Mouse (Mus musculus): ENCODE measurements around the gene Slc37a1. TPM values are rescaled to one million over a fixed set of nuclear protein-coding genes. Genes with fewer than 3 reads are reported as not detected.

Gene Slc37a1
- total and polyA plus RNA-seq, 3 experiments, result 14.2 to 15.0 TPM; not detected in 1

- TF ChIP-seq CHD2 (IDR thresholded peaks at IDR 0.05; ENCODE audit: low read length) (peak; percentile 37; the same call in 1 of the 2 replicates), MAX (IDR thresholded peaks at IDR 0.05; ENCODE audit: low read length) (peak; percentile 98)
These were observed 10.9 kb downstream of the Slc37a1 start (continued) for GRCm38 (mm10) chr17:31297521-31297939.

- H3K4me1 ChIP-seq (ENCODE audit: control insufficient read depth in 1 of 2, insufficient read depth in 2 of 2, low read length in 2 of 2), result peaks cover 11 to 21% of the 10 kb centered on the region in 2 experiments
- DNase-seq (ENCODE audit: low read depth, low spot score), result peak; percentile 76
- H3K36me3 ChIP-seq (ENCODE audit: control insufficient read depth in 1 of 2, insufficient read depth in 2 of 2, low read length in 2 of 2), result peaks cover 0 to 15% of the 10 kb centered on the region in 2 experiments; a peak in 2 of 4 replicates
- H3K9me3 ChIP-seq (replicated peaks; ENCODE audit: insufficient read depth, low read length), result no peaks in the 10 kb centered on the region
- H3K4me3 ChIP-seq (ENCODE audit: control insufficient read depth in 1 of 2, insufficient read depth in 1 of 2, low read depth in 2 of 2, low read length in 2 of 2), result peak overlapping the region; percentile 57 to 60
- peaks cover 11% of the 10 kb centered on the region for H3K79me2 ChIP-seq (ENCODE audit: control insufficient read depth, insufficient read depth, low read length, poor library complexity)
- H3K27ac ChIP-seq (ENCODE audit: control insufficient read depth, low read depth, low read length), result peak overlapping the region; percentile 64
- peak; percentile 19; the same call in 1 of the 2 replicates for TF ChIP-seq ETS1 (IDR thresholded peaks at IDR 0.05; ENCODE audit: low read depth, low read length)
- TF ChIP-seq USF1 (IDR thresholded peaks at IDR 0.05; ENCODE audit: low read depth, low read length), result peak; percentile 12; the same call in 1 of the 2 replicates
- no peak for TF ChIP-seq HCFC1 (IDR thresholded peaks at IDR 0.05; ENCODE audit: low read depth, low read length)
- peak; percentile 35; the same call in 1 of the 2 replicates for TF ChIP-seq GATA1 (IDR thresholded peaks at IDR 0.05; ENCODE audit: low read depth, low read length)
- peak; percentile 61 for TF ChIP-seq ZNF384 (IDR thresholded peaks at IDR 0.05; ENCODE audit: low read depth, low read length)
- no peak for TF ChIP-seq KAT2A (conservative IDR thresholded peaks at IDR 0.05; ENCODE audit: low read depth, low read length)
- peak in 1 of 2 experiments; percentile 46; a peak in 1 of 4 replicates for TF ChIP-seq EP300 (IDR thresholded peaks at IDR 0.05; ENCODE audit: low read depth in 1 of 2, low read length in 2 of 2)
- TF ChIP-seq CHD1 (IDR thresholded peaks at IDR 0.05; ENCODE audit: low read depth, low read length), result 0 out of 2 replicates have a peak, but pooled peaks have one; percentile 46
- no peak for TF ChIP-seq RAD21 (IDR thresholded peaks at IDR 0.05; ENCODE audit: low read depth, low read length)
- no peak for TF ChIP-seq MXI1 (IDR thresholded peaks at IDR 0.05; ENCODE audit: low read depth, low read length)
- no peak; the same call in 1 of the 2 replicates for TF ChIP-seq MAX (IDR thresholded peaks at IDR 0.05; ENCODE audit: low read length)
- 0 out of 2 replicates have a peak, but pooled peaks have one; percentile 2 for TF ChIP-seq BHLHE40 (IDR thresholded peaks at IDR 0.05; ENCODE audit: borderline replicate concordance, low read depth, low read length)
- peak; percentile 73 for TF ChIP-seq RCOR1 (IDR thresholded peaks at IDR 0.05; ENCODE audit: low read depth, low read length)
- TF ChIP-seq ZMIZ1 (IDR thresholded peaks at IDR 0.05; ENCODE audit: low read depth, low read length), result no peak
- H3K27me3 ChIP-seq (ENCODE audit: control insufficient read depth in 1 of 2, insufficient read depth in 2 of 2, low read length in 2 of 2), result no peaks in the 10 kb centered on the region
- peak overlapping the region; percentile 52 for H3K9ac ChIP-seq (ENCODE audit: control insufficient read depth, low read depth, low read length, poor library complexity, severe bottlenecking)
These were observed 12.0 kb downstream of the Slc37a1 start for GRCm38 (mm10) chr17:31298419-31299209.

DNA sequence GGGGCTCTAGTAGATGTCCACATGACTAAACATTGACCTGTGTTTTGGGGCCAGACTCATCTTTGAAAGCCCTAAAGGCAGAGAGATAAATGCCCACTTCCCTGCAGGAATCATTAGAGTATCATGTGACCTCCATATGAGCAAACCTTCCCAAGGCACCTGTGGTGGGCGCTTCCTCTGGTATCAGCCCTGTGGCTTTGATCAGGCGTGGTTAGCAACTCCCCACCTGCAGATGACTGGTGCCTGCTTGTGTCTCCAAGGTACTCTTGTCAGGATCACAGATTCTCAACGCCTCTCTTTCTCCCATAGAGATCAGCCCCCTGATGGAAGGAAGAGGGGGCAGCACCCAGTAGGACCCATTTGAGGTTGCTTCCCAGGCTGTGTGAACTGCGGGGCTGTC, 13.4 kb downstream of the Slc37a1 start:
- Histone ChIP-seq H3K4me1 (ENCODE audit: control insufficient read depth in 1 of 2, insufficient read depth in 2 of 2, low read length in 2 of 2) (peaks cover 13 to 25% of the 10 kb centered on the region in 2 experiments), H3K27ac (ENCODE audit: control insufficient read depth, low read depth, low read length) (no peak overlapping the region), H3K9me3 (replicated peaks; ENCODE audit: insufficient read depth, low read length) (no peaks in the 10 kb centered on the region), H3K36me3 (ENCODE audit: control insufficient read depth in 1 of 2, insufficient read depth in 2 of 2, low read length in 2 of 2) (peaks cover 0 to 16% of the 10 kb centered on the region in 2 experiments; a peak in 2 of 4 replicates), H3K9ac (ENCODE audit: control insufficient read depth, low read depth, low read length, poor library complexity, severe bottlenecking) (no peak overlapping the region), H3K4me3 (ENCODE audit: control insufficient read depth in 1 of 2, insufficient read depth in 1 of 2, low read depth in 2 of 2, low read length in 2 of 2) (no peak overlapping the region), H3K27me3 (ENCODE audit: control insufficient read depth in 1 of 2, insufficient read depth in 2 of 2, low read length in 2 of 2) (no peaks in the 10 kb centered on the region), H3K79me2 (ENCODE audit: control insufficient read depth, insufficient read depth, low read length, poor library complexity) (peaks cover 11% of the 10 kb centered on the region)
- TF ChIP-seq RAD21 (IDR thresholded peaks at IDR 0.05; ENCODE audit: low read depth, low read length), result no peak
- TF ChIP-seq SIN3A (IDR thresholded peaks at IDR 0.05; ENCODE audit: low read length), result no peak
- no peak for TF ChIP-seq ELF1 (IDR thresholded peaks at IDR 0.05; ENCODE audit: low read depth, low read length)
- TF ChIP-seq CTCF (IDR thresholded peaks at IDR 0.05 in 2 of 3, conservative IDR thresholded peaks at IDR 0.05 in 1 of 3; ENCODE audit: control insufficient read depth in 1 of 3, insufficient read depth in 1 of 3, low read depth in 2 of 3, low read length in 3 of 3, poor library complexity in 1 of 3, severe bottlenecking in 1 of 3), result no peak
- no peak for DNase-seq (ENCODE audit: low read depth, low spot score)

Measured in MEL (cell line).